8 mouse cellular contexts compared by ENCODE assay signal in genomic region chr12:54205195-54205594, GRCm38 (mm10). TPM values are rescaled to one million over a fixed set of nuclear protein-coding genes. Genes with fewer than 3 reads are reported as not detected.
DNase-seq lines count a peak whose midpoint lies in the region; ATAC-seq lines count a peak whose summit lies in the region.

No protein-coding gene starts in this region.

- peak; percentile 62 for DNase-seq in kidney, adult 11 months
- DNase-seq in R1 (ENCODE audit: low read depth, low spot score): peak; percentile 45
- DNase-seq in gastrocnemius, postnatal 14 days: peak; percentile 64
- DNase-seq in kidney, postnatal 14 days: peak; percentile 80
- peak; percentile 74 for DNase-seq in neural tube, embryonic 11.5 days (ENCODE audit: low spot score)
- no peak for DNase-seq in cerebellum, adult 11 months
- no peak for DNase-seq in layer of hippocampus, postnatal 14 days (ENCODE audit: low spot score in 2 of 2)

- no peak overlapping the region for H3K9ac ChIP-seq in kidney, embryonic 14.5 days (ENCODE audit: low read depth, low read length)
- no peak overlapping the region for H3K9ac ChIP-seq in neural tube, embryonic 11.5 days (ENCODE audit: low read length)

- 9% methylated on average over 1 of the region's 1 CpGs for WGBS in kidney, embryonic 14.5 days
- 4% methylated on average over 1 of the region's 1 CpGs for WGBS in neural tube, embryonic 11.5 days

- no peak overlapping the region for H3K4me3 ChIP-seq in kidney, embryonic 14.5 days (ENCODE audit: low read length)
- H3K4me3 ChIP-seq in neural tube, embryonic 11.5 days (ENCODE audit: low read depth, low read length): no peak overlapping the region

- H3K9me3 ChIP-seq in kidney, embryonic 14.5 days (ENCODE audit: control insufficient read depth, low read length): no peaks in the 10 kb centered on the region
- no peaks in the 10 kb centered on the region for H3K9me3 ChIP-seq in neural tube, embryonic 11.5 days (ENCODE audit: control insufficient read depth, low read length)

- intact Hi-C loops in gastrocnemius, postnatal 14 days (cut with DNase I; ENCODE audit: low total_unique reads): loop anchor here (5.0 kb wide), 1 partner anchor 37 kb away; no protein-coding TSS in a partner anchor

- H3K4me1 ChIP-seq in kidney, embryonic 14.5 days (ENCODE audit: control insufficient read depth, insufficient read depth, low read length): peaks cover 4% of the 10 kb centered on the region; the same call in 1 of the 2 replicates
- H3K4me1 ChIP-seq in neural tube, embryonic 11.5 days (ENCODE audit: control insufficient read depth, insufficient read depth, low read length): peaks cover 3% of the 10 kb centered on the region; the same call in 1 of the 2 replicates

- H3K4me2 ChIP-seq in kidney, embryonic 14.5 days (replicated peaks; ENCODE audit: low read depth, low read length): no peak overlapping the region
- no peak overlapping the region for H3K4me2 ChIP-seq in neural tube, embryonic 11.5 days (ENCODE audit: low read depth)

- peaks cover 16% of the 10 kb centered on the region for H3K27me3 ChIP-seq in kidney, embryonic 14.5 days (ENCODE audit: control insufficient read depth, insufficient read depth, low read length)
- peaks cover 2% of the 10 kb centered on the region; the same call in 1 of the 2 replicates for H3K27me3 ChIP-seq in neural tube, embryonic 11.5 days (ENCODE audit: control insufficient read depth, insufficient read depth, low read length)

- ATAC-seq in kidney, embryonic 14.5 days (ENCODE audit: low FRiP score, low TSS enrichment): no peak; the same call in 1 of the 2 replicates
- ATAC-seq in neural tube, embryonic 11.5 days (ENCODE audit: insufficient read depth, low FRiP score, low TSS enrichment): 0 out of 2 replicates have a peak, but pooled peaks have one; percentile 28

- H3K27ac ChIP-seq in kidney, embryonic 14.5 days (ENCODE audit: low read depth, low read length): no peak overlapping the region
- no peak overlapping the region for H3K27ac ChIP-seq in neural tube, embryonic 11.5 days (ENCODE audit: low read depth, low read length)

- H3K36me3 ChIP-seq in kidney, embryonic 14.5 days (ENCODE audit: control insufficient read depth, insufficient read depth, low read length): no peaks in the 10 kb centered on the region
- no peaks in the 10 kb centered on the region for H3K36me3 ChIP-seq in neural tube, embryonic 11.5 days (ENCODE audit: control insufficient read depth, insufficient read depth, low read length)

RNA-seq across cellular contexts. Expression of gene Egln3, which starts 1.5 kb away (rescaled TPM):
- polyA plus RNA-seq in kidney, embryonic 14.5 days (2014; fragmentation: Nextera tagmentation; extraction: Ambion mirVana): 13.5 and 14.5 TPM in 2 replicates
- total RNA-seq in gastrocnemius, postnatal 14 days (2021): 10 to 100 TPM; 14.0 to 14.1 TPM
- 4.8 and 5.1 TPM in 2 replicates for polyA plus RNA-seq in neural tube, embryonic 11.5 days (2014; fragmentation: Nextera tagmentation; extraction: Ambion mirVana)
- total RNA-seq in layer of hippocampus, postnatal 14 days (2021): 1 to 10 TPM; 4.3 to 5.9 TPM

Comparison
In these comparisons a context has a peak if more than half of its experiments do, and no peak if none do; other contexts are left out.
1. DNase-seq: peak in kidney, adult 11 months (single experiment), R1 (single experiment), gastrocnemius, postnatal 14 days (single experiment), kidney, postnatal 14 days (single experiment) and neural tube, embryonic 11.5 days (single experiment); none in cerebellum, adult 11 months (single experiment) and layer of hippocampus, postnatal 14 days (0 of 2).